Mouse (Mus musculus): ENCODE results near the gene Bcl2a1d. TPM values are rescaled to one million over a fixed set of nuclear protein-coding genes. Genes with fewer than 3 reads are reported as not detected.
"Not testable (repeated sequence)": the region's sequence is repeated elsewhere in the genome, so short reads cannot be mapped to it uniquely, and the experiment has no call there.

Bcl2a1d gene
- polyA plus RNA-seq (2011; ENCODE audit: insufficient read depth, insufficient read length, low read depth, missing spikeins): not detected in 2 replicates

- not testable (repeated sequence) for H3K9ac ChIP-seq (ENCODE audit: low read depth, poor library complexity, severe bottlenecking); H3K4me3 ChIP-seq (ENCODE audit: low read depth, low read length); H3K36me3 ChIP-seq (ENCODE audit: control insufficient read depth, insufficient read depth, low read length, poor library complexity, severe bottlenecking); H3K9me3 ChIP-seq (replicated peaks; ENCODE audit: control insufficient read depth, insufficient read depth, low read length, poor library complexity, severe bottlenecking); H3K27me3 ChIP-seq (ENCODE audit: control insufficient read depth, insufficient read depth, low read length, poor library complexity, severe bottlenecking); H3K4me1 ChIP-seq (ENCODE audit: control insufficient read depth, insufficient read depth, low read length); H3K27ac ChIP-seq (ENCODE audit: insufficient read depth, low read length)
These were observed at the start of gene Bcl2a1d for GRCm38 (mm10) chr9:88731728-88732127. Gene Bcl2a1d (minus strand): TSS chr9:88731914.

GRCm38 (mm10) chr9:88770239-88770638 is 38.5 kb upstream of the Bcl2a1d start:
- not testable (repeated sequence) for H3K4me3 ChIP-seq (ENCODE audit: low read depth, low read length); H3K27me3 ChIP-seq (ENCODE audit: control insufficient read depth, insufficient read depth, low read length, poor library complexity, severe bottlenecking); H3K9ac ChIP-seq (ENCODE audit: low read depth, poor library complexity, severe bottlenecking); H3K36me3 ChIP-seq (ENCODE audit: control insufficient read depth, insufficient read depth, low read length, poor library complexity, severe bottlenecking); H3K27ac ChIP-seq (ENCODE audit: insufficient read depth, low read length); H3K9me3 ChIP-seq (replicated peaks; ENCODE audit: control insufficient read depth, insufficient read depth, low read length, poor library complexity, severe bottlenecking); H3K4me1 ChIP-seq (ENCODE audit: control insufficient read depth, insufficient read depth, low read length)

DNA sequence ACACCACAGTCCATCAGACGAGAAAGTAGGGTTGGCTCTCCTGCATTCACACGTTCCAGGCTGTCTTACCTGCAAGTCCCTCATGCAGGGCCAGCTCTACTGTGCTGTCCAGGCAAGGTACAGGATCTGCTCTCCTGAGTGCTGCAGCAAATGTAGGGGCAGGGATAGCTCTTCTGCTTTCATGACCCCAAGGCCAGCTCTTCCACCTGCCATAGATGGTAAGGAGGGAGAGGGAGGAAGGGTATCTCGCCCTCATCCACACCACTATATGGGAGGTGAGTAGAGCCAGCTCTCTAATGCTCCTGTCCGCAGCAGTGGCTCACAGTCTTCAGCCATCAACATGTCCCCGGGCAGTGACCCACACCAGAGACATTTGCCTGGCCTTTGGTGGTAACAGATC is 37.8 kb upstream of the Bcl2a1d start:
- not testable (repeated sequence) for H3K4me1 ChIP-seq (ENCODE audit: control insufficient read depth, insufficient read depth, low read length); H3K36me3 ChIP-seq (ENCODE audit: control insufficient read depth, insufficient read depth, low read length, poor library complexity, severe bottlenecking); H3K9ac ChIP-seq (ENCODE audit: low read depth, poor library complexity, severe bottlenecking); H3K27ac ChIP-seq (ENCODE audit: insufficient read depth, low read length); H3K27me3 ChIP-seq (ENCODE audit: control insufficient read depth, insufficient read depth, low read length, poor library complexity, severe bottlenecking); H3K4me3 ChIP-seq (ENCODE audit: low read depth, low read length); H3K9me3 ChIP-seq (replicated peaks; ENCODE audit: control insufficient read depth, insufficient read depth, low read length, poor library complexity, severe bottlenecking)

DNA sequence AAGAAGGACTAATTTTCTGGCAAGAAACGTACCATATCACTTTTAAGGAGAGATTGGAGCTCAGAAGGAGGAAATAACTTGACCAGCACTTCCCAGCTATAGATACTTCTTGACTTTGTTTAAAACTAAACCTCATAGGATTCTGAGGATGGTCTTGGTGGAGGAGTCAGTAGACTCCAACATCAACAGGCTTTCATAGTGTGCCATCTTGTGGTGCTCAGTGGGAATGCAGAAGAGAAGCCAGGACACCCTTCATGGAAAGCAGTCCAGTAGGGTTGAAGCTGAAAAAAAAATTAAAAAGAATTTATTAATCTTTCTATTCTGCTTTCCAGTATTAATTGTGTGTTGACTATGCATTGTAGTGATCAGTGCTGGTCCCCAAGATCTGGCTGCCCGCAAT is 15.0 kb upstream of the Bcl2a1d start:
- not testable (repeated sequence) for H3K9me3 ChIP-seq (replicated peaks; ENCODE audit: control insufficient read depth, insufficient read depth, low read length, poor library complexity, severe bottlenecking); H3K4me3 ChIP-seq (ENCODE audit: low read depth, low read length); H3K27ac ChIP-seq (ENCODE audit: insufficient read depth, low read length); H3K9ac ChIP-seq (ENCODE audit: low read depth, poor library complexity, severe bottlenecking); H3K36me3 ChIP-seq (ENCODE audit: control insufficient read depth, insufficient read depth, low read length, poor library complexity, severe bottlenecking); H3K4me1 ChIP-seq (ENCODE audit: control insufficient read depth, insufficient read depth, low read length); H3K27me3 ChIP-seq (ENCODE audit: control insufficient read depth, insufficient read depth, low read length, poor library complexity, severe bottlenecking)

- not testable (repeated sequence) for H3K9ac ChIP-seq (ENCODE audit: low read depth, poor library complexity, severe bottlenecking); H3K4me1 ChIP-seq (ENCODE audit: control insufficient read depth, insufficient read depth, low read length); H3K27me3 ChIP-seq (ENCODE audit: control insufficient read depth, insufficient read depth, low read length, poor library complexity, severe bottlenecking); H3K36me3 ChIP-seq (ENCODE audit: control insufficient read depth, insufficient read depth, low read length, poor library complexity, severe bottlenecking); H3K4me3 ChIP-seq (ENCODE audit: low read depth, low read length); H3K27ac ChIP-seq (ENCODE audit: insufficient read depth, low read length); H3K9me3 ChIP-seq (replicated peaks; ENCODE audit: control insufficient read depth, insufficient read depth, low read length, poor library complexity, severe bottlenecking)
These were observed 14.3 kb upstream of the Bcl2a1d start for GRCm38 (mm10) chr9:88746046-88746445.

- H3K4me3 ChIP-seq (ENCODE audit: low read depth, low read length); H3K9ac ChIP-seq (ENCODE audit: low read depth, poor library complexity, severe bottlenecking); H3K27me3 ChIP-seq (ENCODE audit: control insufficient read depth, insufficient read depth, low read length, poor library complexity, severe bottlenecking); H3K36me3 ChIP-seq (ENCODE audit: control insufficient read depth, insufficient read depth, low read length, poor library complexity, severe bottlenecking); H3K9me3 ChIP-seq (replicated peaks; ENCODE audit: control insufficient read depth, insufficient read depth, low read length, poor library complexity, severe bottlenecking); H3K4me1 ChIP-seq (ENCODE audit: control insufficient read depth, insufficient read depth, low read length); H3K27ac ChIP-seq (ENCODE audit: insufficient read depth, low read length): not testable (repeated sequence)
These were observed 3.6 kb upstream of the Bcl2a1d start for GRCm38 (mm10) chr9:88735289-88735688.

GRCm38 (mm10) chr9:88733182-88733581 is 1.5 kb upstream of the Bcl2a1d start:
- not testable (repeated sequence) for H3K4me3 ChIP-seq (ENCODE audit: low read depth, low read length)

GRCm38 (mm10) chr9:88732334-88732733 is 620 bp upstream of the Bcl2a1d start:
- not testable (repeated sequence) for H3K27ac ChIP-seq (ENCODE audit: insufficient read depth, low read length); H3K9me3 ChIP-seq (replicated peaks; ENCODE audit: control insufficient read depth, insufficient read depth, low read length, poor library complexity, severe bottlenecking); H3K27me3 ChIP-seq (ENCODE audit: control insufficient read depth, insufficient read depth, low read length, poor library complexity, severe bottlenecking); H3K4me1 ChIP-seq (ENCODE audit: control insufficient read depth, insufficient read depth, low read length); H3K4me3 ChIP-seq (ENCODE audit: low read depth, low read length); H3K9ac ChIP-seq (ENCODE audit: low read depth, poor library complexity, severe bottlenecking); H3K36me3 ChIP-seq (ENCODE audit: control insufficient read depth, insufficient read depth, low read length, poor library complexity, severe bottlenecking)

More at GRCm38 (mm10) chr9:88733182-88733581, 1.5 kb upstream of the Bcl2a1d start:
- H3K27ac ChIP-seq (ENCODE audit: insufficient read depth, low read length); H3K27me3 ChIP-seq (ENCODE audit: control insufficient read depth, insufficient read depth, low read length, poor library complexity, severe bottlenecking); H3K9me3 ChIP-seq (replicated peaks; ENCODE audit: control insufficient read depth, insufficient read depth, low read length, poor library complexity, severe bottlenecking); H3K9ac ChIP-seq (ENCODE audit: low read depth, poor library complexity, severe bottlenecking); H3K36me3 ChIP-seq (ENCODE audit: control insufficient read depth, insufficient read depth, low read length, poor library complexity, severe bottlenecking); H3K4me1 ChIP-seq (ENCODE audit: control insufficient read depth, insufficient read depth, low read length): not testable (repeated sequence)

GRCm38 (mm10) chr9:88728311-88728710 is 3.4 kb downstream of the Bcl2a1d start:
- not testable (repeated sequence) for H3K4me3 ChIP-seq (ENCODE audit: low read depth, low read length); H3K27me3 ChIP-seq (ENCODE audit: control insufficient read depth, insufficient read depth, low read length, poor library complexity, severe bottlenecking); H3K36me3 ChIP-seq (ENCODE audit: control insufficient read depth, insufficient read depth, low read length, poor library complexity, severe bottlenecking); H3K9ac ChIP-seq (ENCODE audit: low read depth, poor library complexity, severe bottlenecking); H3K27ac ChIP-seq (ENCODE audit: insufficient read depth, low read length); H3K4me1 ChIP-seq (ENCODE audit: control insufficient read depth, insufficient read depth, low read length); H3K9me3 ChIP-seq (replicated peaks; ENCODE audit: control insufficient read depth, insufficient read depth, low read length, poor library complexity, severe bottlenecking)

GRCm38 (mm10) chr9:88721628-88722027 is 10.1 kb downstream of the Bcl2a1d start:
- not testable (repeated sequence) for H3K27ac ChIP-seq (ENCODE audit: insufficient read depth, low read length); H3K4me1 ChIP-seq (ENCODE audit: control insufficient read depth, insufficient read depth, low read length); H3K9ac ChIP-seq (ENCODE audit: low read depth, poor library complexity, severe bottlenecking); H3K9me3 ChIP-seq (replicated peaks; ENCODE audit: control insufficient read depth, insufficient read depth, low read length, poor library complexity, severe bottlenecking); H3K36me3 ChIP-seq (ENCODE audit: control insufficient read depth, insufficient read depth, low read length, poor library complexity, severe bottlenecking); H3K4me3 ChIP-seq (ENCODE audit: low read depth, low read length); H3K27me3 ChIP-seq (ENCODE audit: control insufficient read depth, insufficient read depth, low read length, poor library complexity, severe bottlenecking)

Data from ES-Bruce4 (cell line).